Mouse (Mus musculus) layer of hippocampus, adult 2 months (tissue): Measurements from ENCODE around the gene Cenpx. TPM values are rescaled to one million over a fixed set of nuclear protein-coding genes. Genes with fewer than 3 reads are reported as not detected.
"Not testable (repeated sequence)": the region's sequence is repeated elsewhere in the genome, so short reads cannot be mapped to it uniquely, and the experiment has no call there.

Experiments used
- DNase-seq, 2 experiments: peaks; one replicate each; pipeline ENCODE4 v3.0.0; 2022; ENCODE audit warnings: low spot score in 2 of 2
- H3K27ac ChIP-seq: fragments of 200-600 bp; 2 replicates; pipeline ENCODE4 v1.8.1; 2022
- H3K4me3 ChIP-seq: fragments of 200-600 bp; 2 replicates; pipeline ENCODE4 v1.8.1; 2022; ENCODE audit warnings: mild to moderate bottlenecking
- CTCF ChIP-seq: fragments of 200-600 bp; conservative IDR thresholded peaks from 2 replicates; pipeline ENCODE4 v1.8.1; 2022; ENCODE audit warnings: antibody characterized with exemption, mild to moderate bottlenecking, moderate library complexity
- long read RNA-seq, 2 experiments: library from polyadenylated mRNA; stranded (forward); transcript quantifications; one replicate each; pipeline ENCODE4 v2.0.0; 2021; ENCODE audit warnings: borderline mapping rate in 2 of 2
- total RNA-seq, 2 experiments: library from RNA; stranded (reverse); gene quantifications; 2 replicates each; pipeline ENCODE4 v1.2.3; 2021

The Cenpx gene
- total RNA-seq: 10 to 100 TPM; 13.1 to 16.9 TPM
- long read RNA-seq, experiment 1, partial matches to known transcripts: 3 of 13 reads
- long read RNA-seq, experiment 1, other reads (novel, unspliced or antisense): 7 of 13 reads
- long read RNA-seq, experiment 2, partial matches to known transcripts: 4 of 16 reads
- long read RNA-seq, experiment 2, other reads (novel, unspliced or antisense): 7 of 16 reads

GRCm38 (mm10) chr11:120713580-120714518, at the start of gene Cenpx, which contains the start of gene Lrrc45:
Cenpx (minus strand) TSS chr11:120713738.
Lrrc45 (plus strand) TSS chr11:120713925.
- H3K4me3 ChIP-seq: peak within 1 kb of the TSS; percentile 56
- H3K27ac ChIP-seq: peak within 1 kb of the TSS; percentile 86
- DNase-seq: peak; percentile 96 to 99
- no peak for TF ChIP-seq CTCF

DNA sequence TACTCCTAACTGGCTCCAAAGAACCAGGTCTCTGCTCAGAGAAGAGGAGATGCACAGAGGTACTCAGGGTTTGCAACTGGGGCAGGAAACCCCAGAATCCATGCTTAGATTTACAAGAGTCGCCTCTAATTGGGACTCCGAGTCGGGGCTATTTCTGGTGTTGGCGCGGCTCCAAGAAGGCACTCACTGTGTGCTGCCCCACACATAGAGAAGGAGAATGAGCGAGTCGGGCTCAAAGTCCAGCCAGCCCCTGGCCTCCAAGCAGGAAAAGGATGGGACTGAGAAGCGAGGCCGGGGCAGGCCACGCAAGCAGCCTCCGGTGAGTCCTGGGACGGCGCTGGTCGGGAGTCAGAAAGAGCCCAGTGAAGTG, 49.1 kb upstream of the Cenpx start, which contains the start of gene Hmga1b:
TSS of gene Hmga1b (plus strand) at position 123 of the 370 bp plus-strand sequence.
- not testable (repeated sequence) for H3K4me3 ChIP-seq, DNase-seq, H3K27ac ChIP-seq

DNA sequence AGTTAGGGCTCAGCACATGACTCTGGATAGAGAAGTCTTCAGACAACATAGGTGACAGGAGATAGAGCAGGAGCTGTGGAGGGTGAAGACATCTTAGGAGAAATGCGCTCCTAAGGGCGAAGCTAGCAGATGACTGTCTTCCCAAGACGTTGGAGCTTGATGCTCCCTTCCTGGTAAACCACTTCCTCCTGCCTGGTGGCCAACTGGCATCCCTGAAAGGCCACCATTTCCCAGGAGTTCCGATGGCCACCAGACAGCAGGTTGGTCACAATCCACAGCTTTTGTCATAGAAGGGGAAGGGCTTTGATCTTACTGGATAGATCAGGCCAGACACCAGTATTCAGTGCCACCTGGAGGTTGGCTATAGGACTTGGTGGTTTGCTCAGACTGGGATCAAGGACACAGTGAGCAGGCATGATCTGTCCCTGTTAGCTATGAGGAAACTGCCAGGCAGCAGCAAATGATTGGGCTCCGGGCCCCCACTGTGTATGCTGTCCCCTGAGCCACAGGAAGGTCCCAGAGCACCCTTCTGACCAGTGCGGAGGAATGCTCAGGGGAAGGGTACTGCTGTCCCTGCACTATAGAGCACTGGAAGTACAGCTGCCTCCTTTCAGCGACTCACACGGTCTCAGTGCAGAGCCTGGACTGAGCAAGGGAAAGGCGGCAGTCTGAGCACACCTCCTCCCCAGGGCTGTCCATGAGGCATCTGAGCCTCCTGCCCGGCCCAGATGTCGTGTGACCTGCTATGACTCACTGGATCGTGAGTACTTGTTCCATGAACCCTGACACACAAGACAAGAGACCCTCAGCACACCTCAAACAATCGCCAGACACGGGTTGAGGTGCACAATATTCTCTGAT, 48.5 kb upstream of the Cenpx start:
- no peak for TF ChIP-seq CTCF
- Histone ChIP-seq H3K27ac (no peak overlapping the region), H3K4me3 (no peak overlapping the region)
- DNase-seq: no peak

DNA sequence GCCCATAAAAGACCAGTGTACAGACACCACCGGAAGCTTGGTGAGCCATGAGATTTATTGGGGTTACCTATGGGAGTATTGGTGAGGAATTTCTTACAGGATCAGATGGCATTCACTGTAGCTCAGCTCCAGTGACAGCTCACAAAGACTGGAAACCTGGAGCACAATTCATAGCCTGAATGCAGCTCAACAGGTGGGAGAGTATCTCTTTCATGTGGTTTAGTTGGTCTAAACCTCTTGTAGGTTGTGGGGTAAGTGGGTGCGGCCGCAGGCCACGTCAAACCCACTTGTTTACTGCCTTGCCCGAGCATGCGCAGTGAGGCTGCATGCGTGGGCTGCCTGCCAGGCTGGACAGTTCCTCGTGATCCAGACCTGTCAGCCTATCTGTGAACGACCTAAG, 46.7 kb upstream of the Cenpx start:
- no peak overlapping the region for H3K4me3 ChIP-seq
- no peak overlapping the region for H3K27ac ChIP-seq
- no peak for DNase-seq
- no peak for TF ChIP-seq CTCF

DNA sequence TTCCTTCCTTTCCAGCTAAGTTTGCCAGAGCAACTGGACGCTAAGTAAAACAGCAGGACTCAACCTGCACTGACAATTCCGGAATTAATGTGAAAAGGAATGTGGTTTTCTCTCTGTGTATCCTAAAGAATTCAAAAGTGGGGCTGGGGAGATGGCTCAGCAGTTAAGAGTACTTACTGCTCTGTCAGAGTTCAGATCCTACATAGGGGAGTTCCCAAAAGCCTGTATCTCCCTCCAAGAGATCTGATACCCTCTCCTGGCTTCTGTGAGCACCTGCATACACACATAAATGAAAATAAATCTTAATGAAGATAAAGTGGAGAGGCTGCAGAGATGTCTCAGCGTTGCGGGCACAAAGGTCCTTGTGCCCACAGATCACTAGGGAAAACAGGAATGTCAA, 38.1 kb upstream of the Cenpx start:
- H3K27ac ChIP-seq: no peak overlapping the region

DNA sequence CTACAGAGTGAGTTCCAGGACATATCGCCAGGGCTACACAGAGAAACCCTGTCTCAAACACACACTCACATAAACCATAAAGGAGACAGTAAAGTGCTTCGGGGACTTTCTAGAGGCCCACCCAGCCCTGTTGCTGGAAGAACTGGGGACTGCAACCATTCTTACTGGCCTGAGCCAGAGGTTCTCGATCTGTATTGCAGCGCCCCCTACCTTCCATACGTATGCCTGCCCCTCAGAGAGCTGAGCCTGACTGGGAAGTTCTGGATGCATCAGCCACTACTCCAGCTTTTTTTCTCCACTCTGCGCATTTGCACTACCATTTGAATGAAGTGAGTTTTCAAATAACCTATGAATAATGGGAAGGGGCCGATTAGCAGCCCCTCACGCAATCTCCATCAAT, 35.9 kb upstream of the Cenpx start:
- TF ChIP-seq CTCF: peak; percentile 68
- no peak for DNase-seq
- Histone ChIP-seq H3K27ac (no peak overlapping the region), H3K4me3 (no peak overlapping the region)

More for the DNA sequence above, 38.1 kb upstream of the Cenpx start:
- no peak overlapping the region for H3K4me3 ChIP-seq
- no peak for DNase-seq
- TF ChIP-seq CTCF: no peak

GRCm38 (mm10) chr11:120747974-120748373, 34.4 kb upstream of the Cenpx start:
- H3K4me3 ChIP-seq: no peak overlapping the region
- H3K27ac ChIP-seq: no peak overlapping the region; the same call in 1 of the 2 replicates
- DNase-seq: no peak
- TF ChIP-seq CTCF: no peak

DNA sequence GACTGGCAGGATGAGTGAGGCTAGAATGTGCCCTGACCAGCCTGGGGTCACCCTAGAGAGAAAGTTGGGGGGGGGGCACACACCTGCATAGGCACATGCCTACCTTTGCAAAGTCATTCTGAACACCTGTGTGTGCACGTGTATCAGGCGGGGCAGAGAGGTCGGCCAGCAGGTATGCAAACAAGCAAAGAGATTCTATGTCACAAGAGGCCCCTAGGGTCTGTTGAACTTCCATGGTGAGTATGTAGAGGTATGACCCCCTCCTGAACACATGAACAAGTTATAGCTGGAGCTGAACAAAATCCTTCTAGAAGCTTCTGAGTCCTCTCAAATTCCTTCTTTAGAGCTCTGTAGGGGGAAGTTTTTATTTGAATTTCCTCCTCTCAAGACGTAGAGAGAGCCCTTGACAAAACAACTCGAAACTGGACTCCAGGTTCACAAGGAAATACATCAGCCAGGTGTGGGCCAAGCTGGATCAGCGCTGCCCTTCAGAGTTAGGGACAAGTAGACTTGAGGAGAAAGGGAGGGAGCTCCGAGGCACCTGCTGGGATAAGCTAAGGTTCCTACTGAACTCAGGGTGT, 30.7 kb upstream of the Cenpx start:
- no peak for TF ChIP-seq CTCF
- Histone ChIP-seq H3K4me3 (no peak overlapping the region), H3K27ac (no peak overlapping the region)
- no peak for DNase-seq

DNA sequence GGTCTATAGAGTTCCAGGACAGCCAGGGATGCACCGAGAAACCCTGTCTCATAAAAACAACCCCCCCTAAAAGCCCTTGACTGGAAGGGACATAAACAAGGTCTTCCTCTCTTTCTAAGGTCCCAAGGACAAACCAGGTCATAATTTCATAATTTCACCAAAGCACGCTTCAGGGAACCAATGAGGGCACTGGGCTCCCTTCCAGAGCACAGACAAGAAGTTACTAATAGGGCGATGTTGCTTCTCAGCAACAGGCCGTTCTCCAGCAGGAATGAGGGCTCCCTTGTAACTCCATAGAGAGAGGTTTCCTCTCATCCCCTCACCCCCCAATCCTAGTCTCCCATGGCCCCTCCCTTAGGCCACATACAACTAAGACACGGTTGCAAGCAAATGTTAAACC, 27.4 kb upstream of the Cenpx start:
- no peak for TF ChIP-seq CTCF
- Histone ChIP-seq H3K27ac (no peak overlapping the region), H3K4me3 (no peak overlapping the region)
- DNase-seq: no peak

DNA sequence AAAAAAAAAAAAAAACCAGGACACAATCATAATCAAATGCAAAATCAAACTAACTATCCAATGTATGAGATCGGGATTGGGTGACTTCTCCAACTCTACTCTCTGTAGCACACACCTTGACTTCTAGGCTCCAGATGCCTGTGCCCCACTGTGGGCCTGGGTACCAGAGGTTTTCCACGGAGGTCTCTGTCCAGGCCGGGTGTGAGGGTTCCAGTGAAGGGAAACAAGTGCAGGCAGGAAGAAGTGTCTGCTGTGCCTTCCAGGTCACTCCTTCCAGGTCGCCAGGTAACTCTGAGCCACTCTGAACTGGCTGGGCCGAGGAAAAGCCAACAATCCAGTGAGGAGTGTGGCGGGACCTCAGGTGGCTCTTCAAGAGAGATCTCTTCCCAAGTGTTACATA, 22.9 kb upstream of the Cenpx start:
- TF ChIP-seq CTCF: no peak
- no peak overlapping the region for H3K27ac ChIP-seq
- H3K4me3 ChIP-seq: no peak overlapping the region
- DNase-seq: no peak

GRCm38 (mm10) chr11:120733521-120733920, 20.0 kb upstream of the Cenpx start:
- Histone ChIP-seq H3K4me3 (no peak overlapping the region), H3K27ac (no peak overlapping the region)
- DNase-seq: no peak
- TF ChIP-seq CTCF: no peak

DNA sequence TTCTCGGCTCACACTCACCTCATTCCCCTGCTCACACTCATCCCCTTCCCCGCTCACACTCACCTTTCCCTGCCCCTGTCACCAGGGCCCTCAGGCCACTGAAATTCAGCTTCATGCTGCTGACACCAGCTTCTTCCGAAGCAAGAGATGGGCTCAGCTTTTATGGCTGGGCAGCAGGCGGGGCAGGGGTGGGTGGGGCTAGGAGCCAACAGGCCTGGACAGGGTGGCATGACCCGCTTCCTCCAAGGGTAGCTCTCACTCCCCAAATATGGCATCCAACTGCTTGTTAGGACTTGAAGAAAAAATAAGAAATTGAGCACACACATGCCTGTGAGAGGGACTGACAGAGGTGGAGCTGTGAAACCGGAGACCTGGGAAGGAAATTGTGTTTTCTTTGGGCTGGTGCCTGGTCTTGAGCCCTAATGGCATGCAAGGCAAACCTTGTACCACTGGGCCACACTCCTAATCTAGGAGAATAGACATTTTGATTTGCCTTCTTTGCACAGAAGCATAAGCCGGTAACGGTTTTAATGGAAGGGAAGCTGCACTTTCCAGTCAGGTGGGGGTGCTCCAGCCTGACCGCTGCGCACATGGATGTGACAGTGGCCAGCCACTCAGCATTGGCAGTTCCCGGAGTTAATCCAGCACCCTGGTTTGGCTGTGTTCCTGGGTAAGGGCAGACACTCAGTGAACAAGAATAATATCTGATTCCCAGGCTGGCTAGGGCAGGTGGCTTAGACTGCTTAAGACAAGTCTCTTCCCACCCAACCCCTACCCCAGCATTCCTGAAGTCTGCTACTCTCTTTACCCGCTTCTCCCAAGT, 18.5 kb upstream of the Cenpx start, which contains the start of gene Cbr2:
TSS of gene Cbr2 (minus strand) at position 257 of the 823 bp plus-strand sequence.
- DNase-seq: no peak
- Histone ChIP-seq H3K27ac (no peak within 1 kb of the TSS), H3K4me3 (no peak within 1 kb of the TSS)
- no peak for TF ChIP-seq CTCF
